Mouse (Mus musculus) brain, embryonic 14.5 days (tissue): Measurements from ENCODE around the gene Lsp1.

Experiments
- CTCF ChIP-seq: fragments of 200-500 bp; IDR thresholded peaks from 2 replicates; pipeline ENCODE4 v1.5.1; 2012; ENCODE audit warnings: inconsistent platforms, mild to moderate bottlenecking, moderate library complexity, borderline replicate concordance; ENCODE audit not compliant: insufficient read depth, insufficient read length; ENCODE audit errors: extremely low read depth
- POLR2A ChIP-seq: fragments of 200-500 bp; IDR thresholded peaks from 2 replicates; pipeline ENCODE4 v1.6.1; 2012; ENCODE audit warnings: mild to moderate bottlenecking, inconsistent platforms, borderline replicate concordance; ENCODE audit not compliant: poor library complexity, insufficient read depth, insufficient read length, severe bottlenecking; ENCODE audit errors: extremely low read depth

DNA sequence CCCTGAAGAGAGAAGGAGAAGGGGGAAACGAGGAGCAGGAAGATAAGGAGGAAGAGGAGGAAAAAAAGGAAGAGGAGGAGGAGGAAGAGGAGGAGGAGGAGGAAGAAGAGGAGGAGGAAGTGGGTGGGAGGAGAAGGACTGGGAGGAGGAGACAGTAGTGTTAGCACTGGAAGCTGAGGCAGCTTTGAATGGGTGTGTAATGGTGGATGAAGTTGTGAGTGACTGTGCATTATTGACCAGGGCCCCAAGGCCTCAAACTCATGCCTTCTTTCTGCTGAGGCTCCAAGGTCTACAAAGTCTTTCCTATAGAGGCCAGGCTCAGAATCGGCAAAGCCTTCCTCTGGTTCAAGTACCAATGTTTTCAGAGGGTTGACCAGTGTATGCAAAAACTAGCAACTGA is 38.8 kb upstream of the Lsp1 start:
- TF ChIP-seq CTCF (no peak), POLR2A (no peak)
